Mouse (Mus musculus): Measurements from ENCODE around the gene Entpd1.

The Entpd1 gene

GRCm38 (mm10) chr19:40647319-40648158 lies 35.4 kb downstream of the Entpd1 start:
- peak; percentile 20; the same call in 1 of the 2 replicates for TF ChIP-seq GATA4 (IDR thresholded peaks at IDR 0.05; ENCODE audit: insufficient replicate concordance, low read length)

- peak; percentile 34; the same call in 1 of the 2 replicates for TF ChIP-seq GATA4 (IDR thresholded peaks at IDR 0.05; ENCODE audit: insufficient replicate concordance, low read length)
These were observed 37.9 kb downstream of the Entpd1 start for GRCm38 (mm10) chr19:40650090-40650489.

DNA sequence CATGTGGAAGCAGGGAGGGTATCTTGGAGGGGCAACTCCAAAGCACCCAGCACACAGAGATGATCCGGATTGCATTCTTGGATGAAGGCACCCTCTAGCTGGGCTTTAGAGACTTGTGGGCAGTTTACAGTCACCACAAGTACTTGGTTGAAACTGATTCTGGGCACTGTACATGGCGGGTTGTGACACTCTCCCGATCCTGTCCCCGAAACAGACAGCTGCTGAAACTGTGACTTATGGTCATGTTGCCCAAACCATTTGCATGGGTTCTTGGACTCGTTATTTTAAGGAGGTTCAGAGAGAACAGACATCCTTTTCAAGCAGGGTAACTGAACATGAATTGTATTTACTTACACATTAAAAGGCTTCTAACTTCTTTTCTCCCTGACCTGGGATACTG lies 44.0 kb downstream of the Entpd1 start:
- no peak for TF ChIP-seq GATA4 (IDR thresholded peaks at IDR 0.05; ENCODE audit: insufficient replicate concordance, low read length)

- TF ChIP-seq GATA4 (IDR thresholded peaks at IDR 0.05; ENCODE audit: insufficient replicate concordance, low read length) = no peak
These were observed 46.1 kb downstream of the Entpd1 start for GRCm38 (mm10) chr19:40658281-40658680.

DNA sequence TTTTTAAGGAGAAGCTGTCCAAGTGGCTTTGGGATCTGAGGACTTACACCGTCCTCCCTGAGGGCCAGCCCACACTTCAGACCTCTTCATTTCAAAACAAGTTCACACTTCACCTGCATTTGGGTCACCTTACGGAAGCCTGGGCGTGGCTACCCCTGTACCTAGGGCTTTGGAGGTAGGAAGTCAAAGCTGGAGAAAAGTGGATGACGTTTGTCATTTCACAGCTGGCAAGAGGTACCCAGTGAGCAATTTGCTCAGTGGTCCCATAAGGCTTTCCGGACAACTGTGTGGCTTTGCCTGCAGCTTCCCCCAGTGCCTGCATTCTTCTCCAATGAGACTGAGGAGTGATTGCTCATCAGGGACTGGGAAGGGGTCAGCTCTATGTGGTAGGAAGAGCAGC lies 46.8 kb downstream of the Entpd1 start:
- TF ChIP-seq GATA4 (IDR thresholded peaks at IDR 0.05; ENCODE audit: insufficient replicate concordance, low read length) = no peak

DNA sequence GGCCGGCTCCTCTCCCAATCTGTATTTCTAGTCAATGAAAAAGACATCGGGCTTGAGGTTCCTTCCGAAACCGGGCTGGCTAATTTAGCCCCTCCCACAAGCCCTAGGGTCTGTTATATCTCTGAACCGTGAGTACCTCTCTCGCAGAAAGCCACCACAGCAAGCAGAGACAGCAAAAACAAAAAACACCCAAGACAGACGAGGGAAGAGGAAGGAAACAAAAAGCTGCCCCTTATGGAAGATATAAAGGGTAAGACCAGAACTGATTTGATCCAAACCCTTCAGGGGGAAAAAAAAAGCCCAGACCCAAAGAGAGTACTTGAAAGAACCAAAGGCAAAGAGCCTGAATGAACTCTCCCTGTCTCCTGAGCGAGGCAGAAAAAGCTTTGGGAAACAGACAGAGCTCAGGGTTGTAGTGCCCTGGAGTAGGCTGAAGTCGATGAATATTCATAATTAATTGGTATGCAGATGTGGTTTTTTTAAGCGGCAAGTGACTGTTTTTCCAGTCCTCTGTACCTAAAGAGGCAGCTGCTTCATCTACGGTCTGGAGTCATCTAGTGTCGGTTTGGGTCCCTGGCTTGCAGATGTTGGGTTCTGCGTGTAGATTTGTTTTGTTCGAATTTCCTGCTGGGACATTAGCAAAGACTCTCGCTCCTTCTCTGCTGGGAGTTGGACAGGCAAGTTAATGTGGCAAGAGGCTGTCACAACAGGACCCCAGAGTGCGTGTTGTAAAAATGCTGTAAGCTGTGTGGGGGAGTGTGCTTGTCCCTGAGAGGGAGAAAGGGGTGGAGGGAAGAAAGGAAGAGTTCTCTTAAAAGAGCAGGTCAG lies 47.7 kb downstream of the Entpd1 start:
- TF ChIP-seq GATA4 (IDR thresholded peaks at IDR 0.05; ENCODE audit: insufficient replicate concordance, low read length) = no peak

GRCm38 (mm10) chr19:40660510-40660909 lies 48.3 kb downstream of the Entpd1 start:
- TF ChIP-seq GATA4 (IDR thresholded peaks at IDR 0.05; ENCODE audit: insufficient replicate concordance, low read length) = no peak

DNA sequence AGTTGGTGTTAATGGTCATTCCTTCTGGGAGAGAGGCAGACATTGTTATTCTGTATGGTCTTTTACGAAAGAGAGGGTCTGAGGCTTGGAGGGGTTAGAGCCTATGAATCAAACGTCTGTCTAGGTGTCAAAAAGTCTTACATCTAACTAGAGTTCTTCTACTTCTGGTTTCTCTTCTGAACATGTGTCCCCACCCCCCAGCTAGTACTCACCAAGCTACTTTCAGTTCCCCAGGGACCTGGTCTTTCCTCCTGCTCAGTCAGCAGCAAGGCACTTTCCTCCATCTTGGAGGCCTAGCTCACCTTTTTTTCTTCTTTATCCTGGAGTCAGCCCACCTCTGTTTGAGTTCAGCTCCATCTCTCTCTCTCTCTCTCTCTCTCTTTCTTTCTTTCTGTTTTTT lies 48.9 kb downstream of the Entpd1 start:
- no peak for TF ChIP-seq GATA4 (IDR thresholded peaks at IDR 0.05; ENCODE audit: insufficient replicate concordance, low read length)

DNA sequence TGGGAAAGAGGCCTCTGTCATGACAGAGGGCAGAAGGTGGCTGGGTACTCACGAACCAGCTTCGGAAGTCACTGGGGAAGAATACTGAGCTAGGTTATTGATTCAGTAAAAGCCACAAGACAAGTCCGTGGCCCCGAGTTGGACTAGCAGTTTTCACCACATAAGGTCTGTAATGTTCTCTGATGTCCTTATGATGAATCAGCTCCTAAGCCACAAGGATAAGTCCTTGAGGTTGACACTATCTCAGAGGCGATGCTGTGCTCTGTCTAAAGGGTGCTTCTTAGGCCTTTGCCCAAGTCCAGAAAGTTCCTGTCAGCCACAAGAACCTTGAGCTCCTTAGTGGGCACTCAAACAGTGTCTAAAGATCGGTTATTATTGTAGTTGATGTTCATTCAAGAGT lies 49.7 kb downstream of the Entpd1 start:
- TF ChIP-seq GATA4 (IDR thresholded peaks at IDR 0.05; ENCODE audit: insufficient replicate concordance, low read length) = no peak

DNA sequence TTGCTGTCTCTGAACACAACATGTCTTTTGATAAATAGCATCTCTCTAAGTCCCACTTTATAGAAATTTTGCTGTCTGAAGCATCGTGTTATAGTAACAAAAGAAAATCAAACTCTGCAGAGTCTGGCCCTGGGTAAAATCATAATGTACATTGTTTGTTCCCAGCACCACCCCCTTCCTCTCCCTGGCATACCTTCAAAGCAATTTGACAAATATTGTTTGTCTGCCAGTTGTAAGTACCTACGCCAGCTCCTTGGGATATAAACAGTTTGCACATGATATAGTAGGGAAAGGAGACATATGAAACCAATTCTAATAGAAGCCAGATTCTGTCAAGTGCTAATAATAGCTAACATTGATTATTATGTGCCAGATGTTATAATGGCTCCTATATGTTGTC lies 50.6 kb downstream of the Entpd1 start:
- TF ChIP-seq GATA4 (IDR thresholded peaks at IDR 0.05; ENCODE audit: insufficient replicate concordance, low read length) = no peak

GRCm38 (mm10) chr19:40665778-40666177 lies 53.6 kb downstream of the Entpd1 start:
- TF ChIP-seq GATA4 (IDR thresholded peaks at IDR 0.05; ENCODE audit: insufficient replicate concordance, low read length) = no peak

DNA sequence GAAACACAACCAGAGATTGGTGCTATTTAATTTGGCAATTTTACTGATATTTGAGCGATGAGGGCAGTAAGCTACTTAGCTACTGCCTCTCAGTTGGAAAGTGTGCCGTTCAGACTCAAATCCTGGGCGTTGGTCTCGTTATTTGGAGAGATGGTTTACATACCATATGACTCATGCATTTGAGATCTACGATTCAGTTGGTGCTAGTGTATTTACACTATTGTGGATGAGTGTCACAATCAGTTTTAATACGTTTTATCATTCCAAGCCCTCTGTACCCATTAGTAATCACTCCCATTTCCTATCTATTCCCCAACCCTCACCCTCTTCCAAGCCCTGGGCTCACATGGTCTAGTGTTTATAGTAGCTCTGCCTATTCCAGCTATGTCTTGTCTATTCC lies 54.9 kb downstream of the Entpd1 start:
- TF ChIP-seq GATA4 (IDR thresholded peaks at IDR 0.05; ENCODE audit: insufficient replicate concordance, low read length) = no peak

GRCm38 (mm10) chr19:40675329-40675728 lies 63.2 kb downstream of the Entpd1 start:
- TF ChIP-seq GATA4 (IDR thresholded peaks at IDR 0.05; ENCODE audit: insufficient replicate concordance, low read length) = no peak

DNA sequence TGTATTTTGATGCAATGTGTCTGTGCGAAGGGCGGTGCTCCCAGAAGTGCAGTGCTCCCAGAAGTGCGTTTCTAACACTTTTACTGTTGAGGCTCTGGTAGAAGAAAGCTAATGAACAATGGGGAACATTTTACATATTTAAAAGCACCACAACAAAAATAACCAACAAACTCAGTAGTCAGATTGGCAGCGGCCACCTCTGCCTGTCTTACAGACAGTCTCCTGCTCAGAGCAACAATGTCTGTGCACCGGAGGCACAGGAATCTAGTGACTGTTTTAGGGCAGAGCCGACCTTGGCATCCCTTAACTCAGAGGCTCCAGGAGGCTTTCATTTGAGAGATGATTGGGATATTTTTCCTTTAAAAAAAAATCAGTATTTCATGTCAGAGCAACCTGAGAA lies 65.9 kb downstream of the Entpd1 start:
- no peak for TF ChIP-seq GATA4 (IDR thresholded peaks at IDR 0.05; ENCODE audit: insufficient replicate concordance, low read length)

- TF ChIP-seq GATA4 (IDR thresholded peaks at IDR 0.05; ENCODE audit: insufficient replicate concordance, low read length) = peak; percentile 75; the same call in 1 of the 2 replicates
These were observed 66.6 kb downstream of the Entpd1 start for GRCm38 (mm10) chr19:40678532-40679307.

All from liver, adult (tissue).